Mouse (Mus musculus) CD4-positive helper T cell, adult 2 months (primary cell): ENCODE results near the gene Clpsl2.

ENCODE experiments used
- DNase-seq: peaks from one replicate; pipeline ENCODE4 v3.0.0-alpha.2; 2012; ENCODE audit warnings: low read depth, missing footprints, low spot score

Clpsl2 gene

GRCm38 (mm10) chr17:28557772-28558171 lies 8.6 kb downstream of the Clpsl2 start:
- no peak for DNase-seq

DNA sequence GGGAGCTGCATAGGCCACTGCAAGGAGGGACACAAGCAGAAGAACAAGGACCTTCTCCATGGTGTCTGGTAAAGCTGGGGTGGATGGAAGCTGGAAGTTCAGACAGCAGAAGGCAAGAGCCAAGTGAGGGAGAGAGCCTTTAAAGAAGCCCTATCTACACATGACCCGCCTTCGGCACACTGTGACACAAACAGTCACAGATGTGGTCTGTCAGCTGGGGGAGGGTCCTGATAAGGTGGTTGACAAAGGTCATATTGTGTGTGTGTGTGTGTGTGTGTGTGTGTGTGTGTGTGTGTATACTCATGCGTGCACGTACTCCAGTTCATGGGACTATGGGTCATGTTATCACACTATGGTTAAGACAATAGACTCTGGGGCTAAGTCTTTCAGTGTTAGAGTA lies 11.4 kb downstream of the Clpsl2 start, which contains the start of gene Clps:
Clps (minus strand) TSS at position 169 of the 400 bp plus-strand sequence.
- DNase-seq = no peak

DNA sequence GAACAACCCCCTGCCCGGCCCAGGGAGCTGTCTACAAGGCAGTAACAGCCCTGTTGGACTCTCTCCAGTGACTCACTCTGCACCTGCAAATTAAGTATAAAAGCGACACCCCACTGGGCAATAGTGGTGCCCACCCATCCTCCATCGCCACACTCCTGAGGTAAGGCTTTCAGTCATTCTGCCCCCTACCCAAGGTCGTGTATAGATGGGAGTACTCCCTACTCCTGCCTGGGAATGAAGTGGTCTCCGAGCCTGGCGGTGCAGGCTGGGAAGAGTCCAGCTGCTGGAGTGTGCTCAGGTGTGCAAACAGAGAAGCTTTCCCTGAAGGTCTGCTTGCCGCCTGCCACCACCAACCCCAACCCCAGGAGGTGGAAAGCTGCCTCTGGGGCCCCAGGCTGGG lies 12.4 kb downstream of the Clpsl2 start:
- no peak for DNase-seq

DNA sequence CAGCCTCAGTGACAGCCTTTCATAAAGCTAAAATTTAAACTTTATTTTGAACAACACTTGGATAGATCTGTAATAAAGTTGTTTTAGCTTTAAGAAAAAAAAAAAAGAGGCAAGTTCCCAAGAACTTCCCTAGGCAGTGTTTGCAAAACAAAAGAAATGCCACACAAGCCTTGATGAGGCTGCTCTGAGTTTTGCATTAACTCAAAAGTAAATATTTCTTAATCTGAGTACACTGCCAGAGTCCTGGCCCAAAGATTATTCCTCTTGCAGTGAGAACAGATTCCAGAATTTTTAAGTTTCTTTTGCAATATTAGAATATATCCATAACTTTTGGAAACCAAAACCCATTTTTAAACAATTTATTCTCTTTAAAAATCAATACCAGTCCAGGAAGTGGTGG lies 16.0 kb downstream of the Clpsl2 start:
- no peak for DNase-seq

- no peak for DNase-seq
Observed at GRCm38 (mm10) chr17:28567541-28567940, 18.3 kb downstream of the Clpsl2 start.

GRCm38 (mm10) chr17:28571868-28572267 lies 22.7 kb downstream of the Clpsl2 start:
- no peak for DNase-seq

DNA sequence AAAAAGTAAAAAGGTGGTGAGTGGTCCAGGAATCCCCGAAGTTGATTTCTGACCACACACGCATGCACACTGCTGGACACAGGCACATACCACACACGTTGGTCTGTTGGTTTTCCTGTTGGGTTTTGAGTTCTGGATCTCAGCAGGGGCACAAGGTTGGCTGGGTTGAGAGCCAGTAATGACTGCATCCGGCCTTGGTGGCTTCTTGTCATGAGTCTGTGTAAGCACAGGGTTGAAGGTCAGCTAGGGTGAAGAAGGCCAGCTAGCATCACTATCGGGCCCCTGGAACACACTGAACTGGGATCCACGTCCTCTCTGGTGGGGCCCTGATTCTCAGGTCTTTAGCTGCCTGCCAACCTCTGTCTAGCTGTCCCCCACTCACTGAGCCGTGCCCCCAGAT lies 23.3 kb downstream of the Clpsl2 start:
- no peak for DNase-seq

DNA sequence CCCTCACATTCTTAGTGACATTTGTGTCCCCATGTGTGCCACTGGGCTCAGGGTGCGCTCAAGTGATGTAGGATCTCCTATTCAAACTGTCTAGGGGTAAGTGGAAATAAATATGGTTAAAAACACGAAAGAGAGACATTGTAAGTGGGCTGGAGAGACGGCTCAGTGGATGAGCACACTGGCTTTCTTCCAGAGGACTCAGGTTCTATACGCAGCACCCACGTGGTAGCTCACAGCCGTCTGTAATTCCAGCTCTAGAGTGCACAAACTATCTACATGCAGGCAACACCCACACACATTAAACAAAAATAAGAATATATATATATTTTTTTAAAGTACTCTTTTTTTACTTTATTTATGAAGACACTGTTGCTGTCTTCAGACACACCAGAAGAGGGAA lies 23.7 kb downstream of the Clpsl2 start:
- no peak for DNase-seq

- DNase-seq = peak; percentile 64
Observed at GRCm38 (mm10) chr17:28575244-28576125, 26.3 kb downstream of the Clpsl2 start, which contains the start of gene Lhfpl5. Lhfpl5 (plus strand) TSS chr17:28575641.

- DNase-seq = peak; percentile 57
Observed at GRCm38 (mm10) chr17:28580396-28580795, 31.2 kb downstream of the Clpsl2 start.

- DNase-seq = no peak
Observed at GRCm38 (mm10) chr17:28581056-28581455, 31.8 kb downstream of the Clpsl2 start.

DNA sequence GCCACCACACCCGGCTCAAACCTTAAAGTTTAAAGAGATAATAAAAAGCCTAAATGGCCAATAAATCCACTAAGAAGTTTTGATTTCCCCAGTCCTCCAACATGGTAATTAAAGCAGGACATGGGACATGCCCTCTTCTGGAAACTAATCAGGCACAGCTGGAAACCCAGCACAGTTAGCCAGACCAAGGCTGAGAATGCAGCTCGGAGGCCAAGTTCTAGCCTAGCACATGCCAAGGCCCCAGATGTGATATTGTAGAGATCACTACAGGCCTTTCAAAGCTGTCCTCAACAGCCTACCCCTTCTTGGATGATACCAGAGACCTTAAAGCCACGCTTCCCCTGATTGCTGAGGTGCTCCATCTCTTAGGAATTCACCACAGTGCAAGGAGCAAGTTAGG lies 37.3 kb downstream of the Clpsl2 start:
- no peak for DNase-seq

GRCm38 (mm10) chr17:28588591-28588990 lies 39.4 kb downstream of the Clpsl2 start:
- no peak for DNase-seq

DNA sequence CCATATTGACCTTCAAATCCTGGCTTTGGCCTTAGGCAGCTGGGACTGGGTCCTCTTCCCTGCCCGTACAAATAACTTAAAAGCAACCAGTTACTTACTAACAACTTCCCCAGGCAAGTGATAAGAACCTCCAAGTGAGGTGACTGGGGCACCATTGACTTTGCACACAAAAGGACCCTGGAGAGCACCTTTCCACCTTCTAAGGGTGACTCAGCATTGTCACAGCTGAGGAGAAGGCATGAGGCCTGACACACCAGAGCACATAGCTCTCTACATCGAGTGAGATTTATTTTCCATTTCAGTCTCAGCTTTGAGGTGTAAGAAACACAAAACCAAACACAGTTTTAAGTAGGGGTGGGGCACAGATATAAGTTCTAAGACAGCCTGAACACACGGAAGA lies 41.4 kb downstream of the Clpsl2 start:
- no peak for DNase-seq

DNA sequence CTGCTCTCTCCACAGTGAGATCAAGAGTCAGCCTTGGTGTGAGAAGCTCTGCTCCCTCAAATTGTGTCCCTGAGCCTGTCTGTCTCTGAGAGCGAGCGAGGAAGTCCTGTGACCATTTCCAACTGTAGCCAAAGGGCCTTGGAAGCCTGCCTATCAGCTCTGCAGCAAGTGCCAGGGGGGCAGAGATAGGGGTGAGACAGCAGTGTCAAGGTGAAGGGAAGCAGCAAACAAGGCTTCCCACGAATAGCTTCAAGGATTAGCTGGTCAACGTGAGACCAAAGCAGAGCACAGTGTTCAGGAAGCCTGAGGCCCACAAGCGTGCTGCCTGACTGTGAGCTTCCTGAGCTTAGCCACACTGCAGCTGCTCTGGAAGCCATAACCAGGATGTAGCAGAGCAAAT lies 42.3 kb downstream of the Clpsl2 start:
- DNase-seq = no peak

- DNase-seq = peak; percentile 80
Observed at GRCm38 (mm10) chr17:28592998-28593397, 43.8 kb downstream of the Clpsl2 start.

- no peak for DNase-seq
Observed at GRCm38 (mm10) chr17:28593965-28594364, 44.8 kb downstream of the Clpsl2 start.

DNA sequence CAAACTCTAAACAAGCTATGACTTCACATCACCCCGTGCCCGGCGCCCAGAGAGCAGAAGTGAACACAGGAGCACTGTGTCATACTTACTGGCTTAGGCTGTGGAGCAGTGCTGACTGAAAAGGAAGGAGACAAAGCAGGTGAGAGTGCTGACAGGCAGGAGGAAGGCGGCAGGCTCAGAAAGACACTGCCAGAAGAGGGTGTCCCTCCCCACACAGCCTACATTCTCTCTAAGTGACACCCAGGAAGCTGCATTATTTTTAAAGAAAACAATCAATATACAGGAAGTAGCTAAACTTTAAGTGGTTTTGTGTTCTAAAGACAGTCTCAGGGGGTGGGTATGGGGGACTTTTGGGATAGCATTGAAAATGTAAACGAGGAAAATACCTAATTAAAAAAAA lies 51.6 kb downstream of the Clpsl2 start:
- DNase-seq = peak; percentile 40

DNA sequence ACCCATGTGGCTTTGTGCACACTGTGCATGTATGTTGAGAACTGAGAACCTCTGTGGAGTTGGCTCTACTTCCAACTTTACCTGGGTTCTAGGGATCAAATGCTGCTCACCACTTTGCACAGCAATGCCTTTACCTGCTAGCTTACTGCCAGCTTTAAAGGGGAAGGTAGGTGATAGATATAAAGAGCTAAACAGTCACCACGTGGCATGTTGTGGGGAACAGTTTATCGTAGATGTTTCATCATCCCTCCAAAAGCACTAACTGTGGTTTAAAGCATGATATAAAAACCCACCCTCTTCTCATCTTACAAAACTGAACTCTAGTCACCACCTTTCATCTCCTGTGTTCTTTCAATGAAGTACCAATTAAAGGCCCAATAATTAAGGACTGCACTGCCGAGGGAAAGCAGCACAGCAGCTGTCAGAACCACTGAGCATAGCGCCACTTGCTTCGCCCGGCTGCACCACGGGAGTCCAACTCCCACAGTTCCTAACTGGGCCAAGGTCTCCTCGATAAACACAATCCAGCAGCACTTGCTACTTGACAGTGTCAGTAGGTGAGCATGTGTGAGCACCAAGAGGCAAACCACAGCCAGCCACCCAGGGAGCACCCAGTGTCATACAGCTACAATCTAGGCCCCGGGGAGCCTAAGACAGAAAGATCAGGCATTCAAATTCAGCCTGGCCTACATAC lies 52.5 kb downstream of the Clpsl2 start:
- DNase-seq = no peak
